Mouse (Mus musculus) monocyte, adult 5-6 weeks (primary cell): ENCODE results near the gene Higd1c. TPM values are rescaled to one million over a fixed set of nuclear protein-coding genes. Genes with fewer than 3 reads are reported as not detected.
"Not testable (repeated sequence)": the region's sequence is repeated elsewhere in the genome, so short reads cannot be mapped to it uniquely, and the experiment has no call there.

Experiments used
- ATAC-seq: fragments of 153-309, 156-312 bp; replicated peaks from 2 replicates; pipeline ENCODE4 v1.8.0; 2017; ENCODE audit warnings: mild to moderate bottlenecking; ENCODE audit not compliant: low TSS enrichment, insufficient number of reproducible peaks, severe bottlenecking, poor library complexity, low FRiP score
- total RNA-seq: library from RNA; stranded (forward); fragments of 200-1000, 200-491, 200-594 nt; gene quantifications from 3 replicates; pipeline ENCODE4 v1.2.3, GENCODE M21; 2017

The Higd1c gene
- total RNA-seq, result not detected in 3 replicates

DNA sequence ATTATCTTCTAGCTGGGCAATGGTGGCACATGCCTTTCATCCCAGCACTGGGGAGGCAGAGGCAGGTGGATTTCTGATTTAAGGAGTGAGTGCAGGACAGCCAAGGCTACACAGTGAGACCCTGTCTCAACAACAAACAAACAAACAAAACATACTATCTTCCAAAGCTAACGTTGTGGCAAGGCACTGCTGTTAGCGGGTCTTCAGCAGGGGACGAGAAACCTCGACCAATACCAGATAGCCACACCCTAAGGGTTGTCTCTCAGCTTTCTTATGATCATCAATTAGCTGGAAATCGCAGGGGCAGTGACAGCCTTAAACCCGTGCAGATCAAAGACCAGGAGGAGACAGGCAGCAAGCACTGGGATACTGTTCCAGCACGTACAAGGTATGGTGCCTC is at the start of gene Higd1c:
TSS of gene Higd1c (plus strand) at position 301 of the 400 bp plus-strand sequence.
- ATAC-seq, result no peak

DNA sequence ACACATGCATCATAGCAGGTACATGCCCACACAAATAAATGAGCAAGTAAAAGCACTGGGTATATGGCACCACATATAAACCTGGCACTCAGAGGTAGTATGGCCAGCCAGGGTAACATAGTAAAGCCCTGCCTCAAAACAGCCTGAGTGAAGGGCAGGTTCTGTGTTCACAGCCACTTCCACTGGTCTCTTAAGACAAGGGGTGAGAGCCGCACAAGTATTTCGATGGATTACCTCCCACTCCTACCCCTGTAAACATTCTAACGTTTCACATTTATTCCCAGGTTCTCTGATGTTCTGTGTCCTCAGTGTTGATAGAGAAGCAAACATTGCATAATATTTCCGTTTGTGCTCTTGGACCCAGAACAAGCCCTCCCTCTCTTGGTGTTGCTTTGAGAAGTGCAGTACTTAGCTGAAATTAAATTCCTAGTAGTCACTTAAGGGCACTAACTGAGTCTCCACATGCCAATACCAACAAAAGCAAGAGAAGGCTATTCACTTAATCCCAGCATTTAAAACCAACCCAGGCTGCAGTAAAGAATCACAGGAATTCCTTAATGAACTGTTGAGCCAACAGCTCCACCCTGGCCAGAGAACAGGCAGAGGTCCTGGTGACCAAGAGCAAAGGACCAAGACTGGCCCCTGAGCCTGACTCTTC is 46.2 kb upstream of the Higd1c start:
- ATAC-seq, result not testable (repeated sequence)

DNA sequence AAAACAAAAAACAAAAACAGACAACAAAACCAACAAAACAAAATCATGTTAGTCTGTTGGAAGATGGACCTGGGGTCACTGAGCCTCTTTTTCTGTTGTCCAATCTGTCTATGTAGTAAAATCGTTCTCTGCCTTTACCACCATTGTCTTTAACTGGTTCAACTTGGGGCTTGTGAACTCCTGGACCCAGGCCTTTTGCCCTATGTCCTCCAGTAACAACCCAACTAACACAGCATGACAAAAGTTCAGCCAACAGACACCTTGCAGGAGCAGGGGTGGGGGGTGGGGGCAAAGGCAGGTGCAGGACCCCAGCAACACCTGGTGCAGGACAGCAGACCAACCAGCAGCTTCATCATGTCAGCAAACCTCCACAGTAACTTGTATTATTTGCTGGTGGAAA is 44.5 kb upstream of the Higd1c start:
- no peak for ATAC-seq

DNA sequence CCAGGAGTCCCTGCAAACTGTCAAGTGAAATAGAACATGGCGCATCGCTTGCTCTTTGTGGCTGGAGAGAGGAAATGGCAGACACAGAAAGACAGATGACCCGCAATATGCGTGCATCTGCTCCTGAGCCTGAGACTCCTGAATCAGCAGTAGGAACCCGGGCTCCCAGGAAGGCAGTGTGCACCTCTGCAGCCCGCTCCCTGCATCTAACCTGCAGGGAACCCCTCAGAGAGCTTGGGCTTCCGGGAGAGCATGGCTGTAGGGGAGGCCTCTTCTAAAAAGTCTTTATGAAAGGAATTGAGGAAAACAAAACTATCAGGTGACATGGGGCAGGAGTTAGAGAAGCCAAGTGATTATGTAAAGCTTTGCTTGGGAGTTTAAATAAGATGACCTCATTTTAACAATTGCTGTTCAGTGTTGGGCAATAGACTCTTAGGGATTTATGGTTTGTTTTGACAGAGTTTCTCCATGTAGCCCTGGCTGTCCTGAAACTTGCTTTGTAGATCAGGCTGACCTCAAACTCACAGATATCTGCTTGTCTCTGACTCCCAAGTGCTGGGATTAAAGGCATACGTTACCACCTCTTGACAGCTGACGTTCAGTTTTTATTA is 43.9 kb upstream of the Higd1c start:
- ATAC-seq, result no peak

DNA sequence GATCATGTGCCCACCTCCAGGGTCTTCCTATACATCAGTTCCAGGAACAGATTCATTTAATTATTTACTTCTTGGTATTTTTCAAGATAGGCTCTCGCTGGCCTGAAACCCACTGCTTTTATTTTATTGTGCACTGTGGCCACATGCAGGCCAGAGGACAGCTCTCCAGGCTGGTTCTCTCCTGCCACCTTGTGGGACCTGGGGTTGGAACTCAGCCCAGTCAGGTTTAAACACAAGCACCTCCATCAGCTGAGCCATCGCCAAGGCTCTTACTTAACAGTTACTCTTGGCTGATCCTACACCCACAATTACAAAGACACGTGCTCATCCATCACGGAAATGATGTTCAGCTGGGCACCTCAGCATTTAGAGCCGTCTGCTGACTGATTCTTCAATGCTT is 43.2 kb upstream of the Higd1c start:
- no peak for ATAC-seq

DNA sequence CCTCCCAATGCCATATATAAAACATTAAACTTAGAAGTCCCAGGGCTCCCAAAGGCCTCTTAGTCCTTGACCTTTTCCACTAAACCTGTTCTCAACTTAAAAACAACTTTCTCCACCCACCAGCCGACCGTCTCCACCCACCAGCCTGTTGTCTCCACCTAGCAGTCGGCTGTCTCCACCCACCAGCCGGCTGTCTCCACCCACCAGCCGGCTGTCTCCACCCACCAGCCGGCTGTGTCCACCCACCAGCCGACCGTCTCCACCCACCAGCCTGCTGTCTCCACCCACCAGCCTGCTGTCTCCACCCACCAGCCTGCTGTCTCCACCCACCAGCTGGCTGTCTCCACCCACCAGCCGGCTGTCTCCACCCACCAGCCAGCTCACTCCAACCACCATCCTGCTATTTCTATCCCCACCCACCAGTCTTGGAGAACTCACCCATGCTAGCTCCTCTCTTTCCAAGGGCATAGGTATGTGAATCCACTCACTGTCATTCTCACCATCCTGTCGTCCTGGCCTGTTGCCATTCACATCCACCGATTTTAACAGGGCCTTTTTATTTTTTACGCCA is 40.2 kb upstream of the Higd1c start:
- no peak for ATAC-seq

DNA sequence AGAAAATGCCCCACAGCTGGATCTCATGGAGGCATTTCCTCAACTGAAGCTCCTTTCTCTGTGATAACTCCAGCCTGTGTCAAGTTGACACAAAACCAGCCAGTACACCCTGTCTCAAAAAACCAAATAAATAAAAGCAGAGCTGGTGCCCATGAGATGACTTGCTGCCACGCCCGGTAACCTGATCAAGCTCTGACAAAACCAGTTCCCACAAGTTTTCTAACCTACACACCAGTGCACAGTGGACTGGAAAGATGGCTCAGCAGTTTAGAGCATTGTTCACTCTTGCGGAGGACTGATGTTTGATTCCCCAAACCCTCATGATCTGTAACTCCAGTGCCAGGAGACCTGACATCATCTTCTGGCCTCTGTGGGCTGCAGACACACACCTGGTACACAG is 39.1 kb upstream of the Higd1c start:
- no peak for ATAC-seq

DNA sequence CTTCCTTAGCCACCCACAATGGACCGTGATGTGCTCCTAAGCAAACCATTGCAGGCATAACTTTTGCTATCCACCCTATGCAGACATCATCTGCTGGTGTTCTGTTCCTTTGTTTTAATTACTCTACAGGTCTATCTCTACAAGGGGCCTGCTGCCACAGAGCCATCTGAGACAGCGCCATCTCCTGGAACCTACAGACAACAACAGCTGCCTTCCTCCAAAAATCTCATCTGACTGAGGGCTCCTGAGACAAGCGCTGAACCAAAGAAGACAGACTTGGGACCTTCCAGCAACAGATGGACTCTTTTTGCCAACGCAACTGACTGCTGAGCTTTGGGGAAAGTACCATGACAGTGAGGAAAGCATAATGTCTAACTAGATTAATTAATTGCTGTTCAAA is 36.3 kb upstream of the Higd1c start:
- ATAC-seq, result not testable (repeated sequence)

DNA sequence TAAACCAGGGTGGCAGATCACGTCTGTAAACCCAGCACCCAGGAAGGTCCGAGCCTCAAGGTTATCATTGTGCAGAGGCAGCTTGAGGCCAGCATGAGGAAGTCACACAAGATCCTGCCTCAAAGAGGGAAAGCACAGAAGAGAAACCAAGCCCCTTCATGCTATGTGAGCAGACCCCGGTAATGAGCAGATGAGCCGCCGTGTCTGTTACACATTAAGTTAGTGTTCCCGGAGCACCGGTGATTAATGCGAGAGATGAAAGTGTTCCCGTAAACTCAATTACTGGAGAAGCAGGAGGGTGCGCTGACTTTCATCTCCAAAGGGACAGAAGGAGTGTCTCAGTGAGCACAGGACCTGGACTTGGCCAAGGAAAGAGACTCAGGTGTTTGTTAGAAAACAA is 35.0 kb upstream of the Higd1c start:
- not testable (repeated sequence) for ATAC-seq

DNA sequence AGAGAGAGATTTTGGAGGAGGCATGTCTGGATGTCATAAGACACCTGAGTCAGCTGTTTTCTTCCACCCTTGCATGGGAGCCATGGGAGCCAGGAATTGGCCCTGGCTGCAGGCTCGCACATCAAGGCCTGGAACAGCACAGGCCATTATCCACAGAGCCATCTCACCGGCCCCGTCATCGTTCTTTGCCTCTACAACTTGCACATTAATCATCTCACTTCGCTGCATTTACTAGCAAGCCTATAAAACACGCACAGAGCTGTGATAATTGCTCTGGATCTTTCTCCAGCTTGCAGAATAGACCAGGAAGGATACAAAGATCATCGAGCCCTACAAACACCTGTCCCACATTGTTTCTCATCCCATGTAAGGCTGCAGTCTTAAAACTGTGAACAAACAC is 33.6 kb upstream of the Higd1c start:
- ATAC-seq, result no peak

DNA sequence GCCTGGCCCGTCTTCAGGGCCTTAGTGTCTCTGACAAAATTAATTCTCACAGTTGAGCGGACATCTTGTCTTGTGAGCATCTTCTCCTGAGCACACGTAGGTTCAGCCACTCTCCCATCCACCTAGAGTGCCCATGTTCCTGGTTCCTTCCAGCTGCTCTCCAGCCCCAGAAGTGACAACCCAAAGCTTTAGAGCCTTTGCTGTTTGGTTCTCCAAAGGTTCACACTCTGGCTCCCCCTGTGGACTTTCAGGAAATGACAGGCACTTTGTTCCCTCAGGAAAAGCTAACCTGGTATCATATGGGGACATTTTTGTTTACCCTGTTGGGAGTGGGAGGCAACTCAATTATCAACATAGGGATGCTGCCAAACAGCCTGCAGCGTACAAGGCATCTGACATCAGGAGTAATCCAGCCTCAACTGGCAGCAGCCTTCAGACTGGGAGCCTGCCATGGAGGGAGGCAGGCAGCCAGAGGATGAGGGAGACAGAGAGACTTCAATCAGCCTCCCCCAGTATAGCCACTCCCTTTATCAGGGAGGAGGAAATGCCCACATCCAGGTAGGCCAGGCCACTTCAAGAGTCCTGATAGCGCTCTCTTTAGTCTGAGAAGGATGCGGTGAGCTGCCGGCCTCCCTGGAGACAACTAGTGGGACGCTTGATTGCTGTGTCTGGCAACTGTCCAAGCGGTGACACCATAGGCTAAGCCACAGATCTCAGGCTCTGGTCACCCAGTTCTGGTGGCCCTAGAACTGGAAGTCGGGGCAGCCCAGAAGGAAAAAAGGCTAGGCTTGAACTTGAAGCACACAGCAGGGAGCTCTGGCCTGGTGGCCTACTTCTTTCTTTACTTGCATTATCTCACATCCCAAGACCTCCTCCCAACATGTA is 32.0 kb upstream of the Higd1c start:
- peak; percentile 60; the same call in 1 of the 2 replicates for ATAC-seq

DNA sequence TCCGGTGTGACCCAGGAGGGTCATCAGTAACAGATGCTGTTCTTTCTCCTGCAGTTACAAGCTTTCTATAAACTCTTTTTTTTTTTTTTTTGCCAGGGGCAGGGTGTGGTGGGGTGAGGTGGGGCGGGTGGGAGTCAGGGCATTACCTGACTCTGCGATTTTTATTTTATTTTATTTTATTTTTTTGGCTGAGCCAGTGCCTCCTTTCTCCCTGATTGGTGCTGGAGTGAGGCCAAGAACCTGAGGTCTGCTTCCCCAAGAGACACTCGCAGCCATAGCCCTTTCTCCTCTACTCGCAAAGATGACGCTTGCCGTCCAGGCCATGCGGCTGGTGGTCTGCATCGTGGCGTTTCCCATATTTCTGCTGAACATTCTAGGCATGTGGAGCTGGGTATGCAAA is 29.7 kb upstream of the Higd1c start, which contains the start of gene Mettl7a3:
TSS of gene Mettl7a3 (plus strand) at position 301 of the 400 bp plus-strand sequence.
- ATAC-seq, result no peak

DNA sequence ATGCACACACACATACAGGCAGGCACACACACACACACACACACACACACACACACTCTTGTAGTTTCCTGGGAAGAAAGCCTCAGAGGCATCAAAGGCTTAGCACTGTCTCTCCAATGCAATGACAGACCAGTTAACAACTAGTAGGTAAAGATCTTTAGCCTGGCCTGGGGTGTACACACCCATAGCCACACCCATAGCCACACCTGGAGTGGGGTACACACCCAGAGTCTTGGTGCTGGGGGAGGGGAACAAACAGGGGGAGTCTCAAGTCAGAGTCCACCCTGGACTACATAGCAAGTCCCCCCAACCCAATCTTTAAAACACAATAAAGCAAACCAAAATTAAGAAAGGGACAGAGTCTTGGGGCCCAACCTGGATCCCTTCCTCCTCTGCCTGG is 27.0 kb upstream of the Higd1c start:
- ATAC-seq, result not testable (repeated sequence)

DNA sequence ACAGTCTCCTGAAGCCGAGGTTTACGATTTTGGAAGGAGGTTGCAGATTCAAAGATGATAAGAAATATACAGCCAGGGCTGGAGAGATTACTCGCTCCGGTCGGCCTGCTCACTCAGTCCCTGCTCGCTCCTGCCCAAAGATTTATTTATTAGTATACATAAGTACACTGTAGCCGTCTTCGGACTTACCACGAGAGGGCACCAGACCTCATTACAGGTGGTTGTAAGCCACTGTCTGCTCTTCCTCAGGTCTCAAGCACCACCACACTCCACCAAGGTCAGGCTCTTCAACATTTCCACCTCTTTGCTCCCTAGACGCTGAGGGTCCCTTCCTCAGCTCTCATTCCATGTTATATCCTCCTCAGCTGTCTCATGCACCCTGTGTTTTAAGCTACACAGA is 26.5 kb upstream of the Higd1c start:
- peak; percentile 62; the same call in 1 of the 2 replicates for ATAC-seq

DNA sequence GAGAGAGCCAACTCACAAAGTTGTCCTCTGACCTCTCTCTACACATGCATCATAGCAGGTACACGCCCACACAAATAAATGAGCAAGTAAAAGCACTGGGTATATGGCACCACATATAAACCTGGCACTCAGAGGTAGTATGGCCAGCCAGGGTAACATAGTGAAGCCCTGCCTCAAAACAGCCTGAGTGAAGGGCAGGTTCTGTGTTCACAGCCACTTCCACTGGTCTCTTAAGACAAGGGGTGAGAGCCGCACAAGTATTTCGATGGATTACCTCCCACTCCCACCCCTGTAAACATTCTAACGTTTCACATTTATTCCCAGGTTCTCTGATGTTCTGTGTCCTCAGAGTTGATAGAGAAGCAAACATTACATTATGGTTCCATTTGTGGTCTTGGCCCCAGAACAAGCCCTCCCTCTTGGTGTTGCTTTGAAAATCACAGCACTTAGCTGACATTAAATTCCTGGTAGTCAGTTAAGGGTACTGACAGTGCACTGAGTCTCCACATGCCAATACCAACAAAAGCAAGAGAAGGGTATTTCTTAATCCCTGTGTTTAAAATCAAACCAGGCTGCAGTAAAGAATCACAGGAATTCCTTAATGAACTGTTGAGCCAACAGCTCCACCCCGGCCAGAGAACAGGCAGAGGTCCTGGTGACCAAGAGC is 22.9 kb upstream of the Higd1c start:
- not testable (repeated sequence) for ATAC-seq

DNA sequence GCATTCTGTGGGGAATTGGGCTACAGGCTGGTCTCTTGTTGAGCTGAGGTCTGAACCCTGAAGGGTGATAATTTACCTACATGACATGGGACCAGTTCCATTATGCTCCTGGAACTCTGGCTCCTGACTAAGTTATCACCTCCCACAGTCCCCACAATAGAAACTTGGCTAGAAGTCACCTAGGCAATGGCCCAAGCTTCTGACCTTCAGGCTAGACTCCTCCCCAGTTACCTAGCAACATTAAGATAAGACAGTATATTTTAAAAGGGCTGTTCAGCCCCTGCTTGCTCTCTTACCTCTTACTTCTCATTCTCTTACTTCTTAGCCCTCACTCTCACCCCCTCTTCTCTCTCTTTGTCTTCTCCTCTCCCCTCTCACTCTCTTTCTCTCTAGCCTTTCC is 18.9 kb upstream of the Higd1c start:
- no peak for ATAC-seq

DNA sequence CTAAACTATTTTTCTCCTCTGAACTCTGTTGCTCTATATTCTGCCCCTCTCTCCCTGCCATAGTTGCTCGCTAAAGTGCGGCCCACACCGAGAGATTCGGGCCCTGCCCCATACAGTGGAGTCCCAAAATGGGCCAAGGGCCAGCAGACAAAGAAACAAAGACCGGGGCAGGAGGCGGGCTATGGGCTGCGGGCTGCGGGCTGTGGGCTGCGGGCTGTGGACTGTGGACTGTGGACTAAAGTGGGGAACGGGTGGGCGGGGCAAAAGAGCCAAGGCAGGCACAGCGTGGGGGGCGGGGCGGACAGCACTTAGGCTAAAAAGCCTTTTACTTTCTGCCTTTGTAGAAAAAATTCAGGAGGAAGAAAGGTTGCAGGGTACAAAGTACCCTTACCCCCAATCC is 17.6 kb upstream of the Higd1c start:
- ATAC-seq, result no peak

DNA sequence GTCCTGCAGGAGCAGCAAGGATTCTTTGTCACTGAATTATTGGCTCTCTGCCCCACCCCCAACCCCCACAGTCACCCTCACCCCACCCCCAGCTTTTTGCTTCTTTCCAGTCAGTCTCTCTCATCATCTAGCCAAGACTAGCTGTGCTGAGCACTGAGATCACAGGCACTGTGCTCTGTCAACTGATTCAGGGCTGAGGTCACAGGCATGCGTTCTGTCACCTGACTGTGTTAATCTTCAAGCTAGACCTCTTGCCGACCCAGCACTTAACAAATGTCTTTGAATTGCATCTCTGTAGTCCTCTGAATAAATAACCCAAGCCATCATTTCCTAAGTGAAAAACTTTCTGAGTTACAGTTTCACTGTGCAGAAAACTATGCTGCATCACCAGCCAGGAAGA is 14.8 kb upstream of the Higd1c start:
- no peak for ATAC-seq
